Mouse (Mus musculus): ENCODE results near the gene Dda1. TPM values are rescaled to one million over a fixed set of nuclear protein-coding genes. Genes with fewer than 3 reads are reported as not detected.
"Not testable (repeated sequence)": the region's sequence is repeated elsewhere in the genome, so short reads cannot be mapped to it uniquely, and the experiment has no call there.

Gene Dda1
- 10 to 100 TPM; 25.9 to 80.6 (median 51.8) TPM for total RNA-seq (2018; cell fraction: chromatin; rRNA removed)
- total RNA-seq (2018; cell fraction: cytosol; rRNA removed): 10 to 100 TPM; 45.7 to 57.6 (median 51.8) TPM
- total RNA-seq (2018; cell fraction: nucleus; rRNA removed): 10 to 100 TPM; 26.9 to 62.9 (median 43.8) TPM
- 36.3 to 50.7 TPM (median 38.5 TPM) in 3 replicates for polyA plus RNA-seq (2018)

GRCm38 (mm10) chr8:71468916-71469315 is at the start of gene Dda1:
TSS of gene Dda1 (plus strand) at chr8:71469199.
- Histone ChIP-seq H3K79me2 (ENCODE audit: inconsistent target) (peaks cover 31% of the 10 kb centered on the region), H3K4me3 (ENCODE audit: inconsistent target) (peak within 1 kb of the TSS; percentile 97), H3K36me3 (ENCODE audit: inconsistent target) (peaks cover 24% of the 10 kb centered on the region), H3K27ac (peak within 1 kb of the TSS; percentile 50)
- WGBS (ENCODE audit: missing documents): under 1% methylated on average over 40 of the region's 52 CpGs

GRCm38 (mm10) chr8:71422121-71422520 is 46.9 kb upstream of the Dda1 start:
- H3K4me3 ChIP-seq (ENCODE audit: inconsistent target): no peak overlapping the region
- H3K79me2 ChIP-seq (ENCODE audit: inconsistent target): no peaks in the 10 kb centered on the region
- no peaks in the 10 kb centered on the region for H3K36me3 ChIP-seq (ENCODE audit: inconsistent target)
- no peak overlapping the region for H3K27ac ChIP-seq

DNA sequence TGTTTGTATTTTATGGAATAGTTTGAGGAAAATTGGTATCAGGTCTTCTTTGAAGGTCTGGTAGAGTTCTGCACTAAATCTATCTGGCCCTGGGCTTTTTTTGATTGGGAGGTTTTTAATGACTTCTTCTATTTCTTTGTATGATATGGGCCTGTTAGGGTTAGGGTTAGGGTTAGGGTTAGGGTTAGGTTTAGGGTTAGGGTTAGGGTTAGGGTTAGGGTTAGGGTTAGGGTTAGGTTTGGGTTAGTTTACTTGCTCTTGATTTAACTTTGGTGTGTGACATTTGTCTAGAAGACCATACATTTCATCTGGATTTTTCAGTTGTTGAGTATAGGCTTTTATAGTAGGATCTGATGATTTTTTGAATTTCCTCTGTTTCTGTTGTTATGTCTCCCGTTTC is 36.1 kb upstream of the Dda1 start:
- not testable (repeated sequence) for H3K79me2 ChIP-seq (ENCODE audit: inconsistent target); H3K27ac ChIP-seq; H3K36me3 ChIP-seq (ENCODE audit: inconsistent target); H3K4me3 ChIP-seq (ENCODE audit: inconsistent target)
- WGBS (ENCODE audit: missing documents): 89% methylated on average over 1 of the region's 1 CpGs

GRCm38 (mm10) chr8:71437041-71437440 is 32.0 kb upstream of the Dda1 start:
- Histone ChIP-seq H3K27ac (no peak overlapping the region), H3K79me2 (ENCODE audit: inconsistent target) (no peaks in the 10 kb centered on the region), H3K4me3 (ENCODE audit: inconsistent target) (no peak overlapping the region), H3K36me3 (ENCODE audit: inconsistent target) (no peaks in the 10 kb centered on the region)
- WGBS (ENCODE audit: missing documents): 63% methylated on average over 3 of the region's 3 CpGs

DNA sequence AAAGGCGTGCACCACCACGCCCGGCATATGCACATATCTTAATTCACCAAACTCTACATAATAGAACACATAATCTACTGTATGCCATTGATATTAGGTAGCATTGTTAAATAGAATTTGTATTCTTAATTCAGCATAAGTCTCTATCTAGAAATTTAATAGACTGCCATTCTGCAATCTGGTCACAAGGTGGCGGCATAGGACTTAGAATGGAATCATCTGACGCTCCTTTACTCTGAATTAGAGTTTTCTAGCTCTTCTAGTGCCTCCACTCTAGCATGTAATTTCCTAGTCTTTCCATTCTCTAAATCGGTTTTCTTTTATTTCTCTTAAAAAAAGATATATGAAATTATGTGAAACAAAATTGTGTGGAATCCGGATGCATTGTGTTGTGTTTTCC is 27.6 kb upstream of the Dda1 start:
- no peak overlapping the region for H3K4me3 ChIP-seq (ENCODE audit: inconsistent target)
- no peaks in the 10 kb centered on the region for H3K79me2 ChIP-seq (ENCODE audit: inconsistent target)
- 0% methylated on average over 7 of the region's 7 CpGs for WGBS (ENCODE audit: missing documents)
- no peaks in the 10 kb centered on the region for H3K36me3 ChIP-seq (ENCODE audit: inconsistent target)
- H3K27ac ChIP-seq: no peak overlapping the region

GRCm38 (mm10) chr8:71445096-71445495 is 23.9 kb upstream of the Dda1 start:
- no peak overlapping the region for H3K4me3 ChIP-seq (ENCODE audit: inconsistent target)
- H3K27ac ChIP-seq: no peak overlapping the region
- no peaks in the 10 kb centered on the region for H3K79me2 ChIP-seq (ENCODE audit: inconsistent target)
- 78% methylated on average over 6 of the region's 7 CpGs for WGBS (ENCODE audit: missing documents)
- no peaks in the 10 kb centered on the region for H3K36me3 ChIP-seq (ENCODE audit: inconsistent target)

DNA sequence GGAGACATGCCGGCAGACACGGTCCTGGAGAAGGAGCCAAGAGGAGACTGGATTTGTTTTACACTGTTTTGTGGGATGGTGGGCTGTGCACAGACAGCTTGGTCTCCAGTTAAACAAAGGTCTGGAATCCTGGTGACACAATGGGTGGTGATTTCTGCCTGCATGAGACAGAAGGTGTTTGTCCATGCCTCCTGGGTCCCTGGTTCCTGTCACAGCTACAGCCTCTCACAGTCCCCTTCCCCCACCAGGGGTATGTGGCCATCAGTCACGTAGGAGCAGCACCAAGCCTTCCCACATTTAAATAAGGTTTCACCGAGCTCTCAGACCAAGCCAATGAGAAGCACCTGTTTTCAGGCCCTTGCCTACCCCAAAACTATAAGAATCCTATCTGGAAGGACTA is 17.7 kb upstream of the Dda1 start:
- Histone ChIP-seq H3K27ac (no peak overlapping the region), H3K36me3 (ENCODE audit: inconsistent target) (no peaks in the 10 kb centered on the region), H3K79me2 (ENCODE audit: inconsistent target) (no peaks in the 10 kb centered on the region), H3K4me3 (ENCODE audit: inconsistent target) (no peak overlapping the region)
- 96% methylated on average over 4 of the region's 4 CpGs for WGBS (ENCODE audit: missing documents)

DNA sequence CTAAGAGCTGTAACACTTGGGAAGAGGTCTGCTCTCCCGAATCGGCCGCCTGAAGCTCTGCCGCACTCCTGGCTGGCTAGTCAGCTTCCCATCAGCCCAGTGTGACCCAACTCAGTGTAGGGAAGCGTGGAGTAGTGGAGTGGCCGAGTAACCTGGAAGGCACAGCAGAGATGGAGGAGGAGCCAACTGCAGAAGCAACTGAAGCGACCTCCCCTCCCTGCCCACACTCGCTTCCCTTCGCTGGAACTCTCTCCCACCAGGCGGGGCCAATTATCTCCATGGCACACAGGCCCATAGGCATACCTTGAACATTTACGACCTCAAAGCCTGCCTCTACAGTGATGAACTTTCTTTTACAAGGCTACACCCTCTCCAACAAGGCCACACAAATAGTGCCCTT is 17.2 kb upstream of the Dda1 start:
- 75% methylated on average over 10 of the region's 11 CpGs for WGBS (ENCODE audit: missing documents)
- H3K4me3 ChIP-seq (ENCODE audit: inconsistent target): no peak overlapping the region

GRCm38 (mm10) chr8:71452669-71453068 is 16.3 kb upstream of the Dda1 start:
- no peak overlapping the region for H3K27ac ChIP-seq

More for the DNA sequence above, 17.2 kb upstream of the Dda1 start:
- H3K79me2 ChIP-seq (ENCODE audit: inconsistent target): no peaks in the 10 kb centered on the region
- no peaks in the 10 kb centered on the region for H3K36me3 ChIP-seq (ENCODE audit: inconsistent target)
- no peak overlapping the region for H3K27ac ChIP-seq

DNA sequence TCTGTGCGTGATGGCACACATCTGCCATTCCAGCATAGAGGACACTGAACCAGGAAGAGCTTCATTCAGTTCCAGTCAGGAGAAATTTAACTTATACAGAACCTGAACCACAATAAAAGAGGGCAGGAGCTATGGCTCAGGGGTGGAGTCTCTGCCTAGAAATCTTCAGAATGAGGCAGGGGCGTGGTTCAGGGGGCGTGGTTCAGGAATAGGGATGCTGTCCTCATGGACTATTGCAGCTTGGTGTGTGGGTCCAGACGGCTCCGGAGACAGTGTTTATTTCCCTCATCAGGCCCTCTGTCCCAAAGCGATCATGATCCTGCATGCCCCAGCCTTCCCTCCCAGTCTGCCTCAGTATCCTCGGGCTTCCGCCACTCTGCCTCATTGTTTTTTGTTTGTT is 14.3 kb upstream of the Dda1 start:
- Histone ChIP-seq H3K27ac (no peak overlapping the region), H3K79me2 (ENCODE audit: inconsistent target) (no peaks in the 10 kb centered on the region), H3K36me3 (ENCODE audit: inconsistent target) (no peaks in the 10 kb centered on the region), H3K4me3 (ENCODE audit: inconsistent target) (no peak overlapping the region)
- 82% methylated on average over 8 of the region's 8 CpGs for WGBS (ENCODE audit: missing documents)

More at GRCm38 (mm10) chr8:71452669-71453068, 16.3 kb upstream of the Dda1 start:
- WGBS (ENCODE audit: missing documents): 83% methylated on average over 2 of the region's 2 CpGs
- Histone ChIP-seq H3K79me2 (ENCODE audit: inconsistent target) (no peaks in the 10 kb centered on the region), H3K36me3 (ENCODE audit: inconsistent target) (no peaks in the 10 kb centered on the region), H3K4me3 (ENCODE audit: inconsistent target) (no peak overlapping the region)

GRCm38 (mm10) chr8:71456906-71457305 is 12.1 kb upstream of the Dda1 start:
- no peak overlapping the region for H3K27ac ChIP-seq
- H3K79me2 ChIP-seq (ENCODE audit: inconsistent target): no peaks in the 10 kb centered on the region
- WGBS (ENCODE audit: missing documents): 84% methylated on average over 20 of the region's 22 CpGs
- no peak overlapping the region for H3K4me3 ChIP-seq (ENCODE audit: inconsistent target)
- H3K36me3 ChIP-seq (ENCODE audit: inconsistent target): no peaks in the 10 kb centered on the region

DNA sequence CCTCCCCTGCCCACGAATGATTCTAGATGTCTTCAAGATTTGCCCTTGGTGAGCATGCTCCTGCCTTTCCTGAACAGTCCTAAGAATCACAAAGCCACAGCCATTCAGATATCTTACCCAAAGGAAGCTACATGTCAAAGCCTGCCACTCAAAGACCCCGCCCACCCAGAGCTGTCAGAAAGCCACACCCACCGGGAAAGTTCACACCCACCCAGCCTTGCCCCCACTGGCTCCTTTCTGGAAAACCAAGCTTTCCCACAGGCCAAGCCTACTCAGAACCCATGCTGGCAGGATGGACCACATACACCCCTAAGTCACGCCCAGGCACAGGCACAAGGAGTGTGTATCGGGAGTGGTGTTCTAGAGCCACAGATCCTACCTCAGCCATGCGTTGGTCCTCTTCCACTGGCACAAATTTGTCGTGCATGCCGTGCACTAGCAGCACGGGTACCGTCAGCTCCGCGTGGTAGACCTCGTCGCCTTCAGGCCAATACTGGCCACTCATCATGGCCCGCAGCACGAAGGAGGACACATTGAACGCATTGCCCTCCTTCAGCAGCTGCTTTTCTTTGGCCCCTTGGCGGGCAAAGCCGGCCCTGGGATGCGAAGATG is 11.2 kb upstream of the Dda1 start:
- Histone ChIP-seq H3K27ac (no peak overlapping the region), H3K36me3 (ENCODE audit: inconsistent target) (no peaks in the 10 kb centered on the region), H3K79me2 (ENCODE audit: inconsistent target) (no peaks in the 10 kb centered on the region), H3K4me3 (ENCODE audit: inconsistent target) (no peak overlapping the region)
- 94% methylated on average over 20 of the region's 20 CpGs for WGBS (ENCODE audit: missing documents)

DNA sequence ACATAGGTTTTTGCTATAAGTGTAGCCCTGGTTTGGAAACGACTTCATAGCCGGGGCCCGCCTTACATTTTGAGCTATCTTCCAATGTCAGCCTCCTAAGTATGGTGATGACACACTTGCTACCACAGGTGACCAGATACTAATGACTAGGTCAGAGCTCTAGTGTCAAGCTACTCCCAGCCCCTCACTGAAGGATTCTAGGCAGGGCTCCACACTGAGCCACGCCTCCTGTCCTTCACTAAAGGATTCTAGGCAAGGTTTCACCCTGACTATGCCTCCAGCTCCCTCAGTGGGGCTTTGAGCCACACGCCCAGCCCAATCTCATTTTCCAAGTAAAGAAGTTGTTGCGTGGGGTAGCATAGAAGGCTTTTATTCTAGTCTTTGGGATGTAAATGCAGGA is 8.3 kb upstream of the Dda1 start:
- Histone ChIP-seq H3K4me3 (ENCODE audit: inconsistent target) (no peak overlapping the region), H3K36me3 (ENCODE audit: inconsistent target) (no peaks in the 10 kb centered on the region), H3K79me2 (ENCODE audit: inconsistent target) (no peaks in the 10 kb centered on the region; the same call in 1 of the 2 replicates), H3K27ac (no peak overlapping the region)
- 97% methylated on average over 6 of the region's 6 CpGs for WGBS (ENCODE audit: missing documents)

GRCm38 (mm10) chr8:71461152-71461840 is 7.7 kb upstream of the Dda1 start:
- H3K79me2 ChIP-seq (ENCODE audit: inconsistent target): no peaks in the 10 kb centered on the region; the same call in 1 of the 2 replicates
- H3K4me3 ChIP-seq (ENCODE audit: inconsistent target): no peak overlapping the region
- 93% methylated on average over 45 of the region's 47 CpGs for WGBS (ENCODE audit: missing documents)
- no peaks in the 10 kb centered on the region for H3K36me3 ChIP-seq (ENCODE audit: inconsistent target)
- H3K27ac ChIP-seq: no peak overlapping the region

DNA sequence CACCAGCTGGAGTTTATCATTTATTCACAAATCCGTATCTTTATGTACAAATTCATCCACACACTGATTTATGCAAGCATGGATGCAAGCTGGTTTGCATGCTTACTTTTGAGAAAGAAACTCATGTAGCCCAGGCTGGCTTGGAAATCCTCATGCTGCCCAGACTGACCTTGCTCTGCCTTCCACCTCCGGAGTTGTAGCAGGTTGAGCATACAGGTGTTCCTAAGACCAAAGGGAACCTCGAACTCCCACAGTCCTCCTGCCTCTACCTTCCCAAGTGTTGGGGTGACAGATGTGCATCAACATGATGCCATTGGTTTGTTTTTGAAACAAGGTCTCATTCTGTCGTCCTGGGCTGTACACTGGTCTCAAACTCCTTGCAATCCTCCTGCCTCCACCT is 6.8 kb upstream of the Dda1 start:
- no peaks in the 10 kb centered on the region for H3K36me3 ChIP-seq (ENCODE audit: inconsistent target)
- H3K79me2 ChIP-seq (ENCODE audit: inconsistent target): no peaks in the 10 kb centered on the region; the same call in 1 of the 2 replicates
- no peak overlapping the region for H3K4me3 ChIP-seq (ENCODE audit: inconsistent target)
- no peak overlapping the region for H3K27ac ChIP-seq
- WGBS (ENCODE audit: missing documents): 76% methylated on average over 4 of the region's 4 CpGs

Measured in macrophage (primary cell).